Mouse (Mus musculus): ENCODE measurements around the gene Slc25a13.
"Not testable (repeated sequence)": the region's sequence is repeated elsewhere in the genome, so short reads cannot be mapped to it uniquely, and the experiment has no call there.

The Slc25a13 gene

GRCm38 (mm10) chr6:6205599-6206165, 11.3 kb downstream of the Slc25a13 start:
- no peak for DNase-seq (ENCODE audit: low spot score in 2 of 2)

- no peak for DNase-seq (ENCODE audit: low spot score in 2 of 2)
These were observed 14.5 kb downstream of the Slc25a13 start for GRCm38 (mm10) chr6:6202451-6202850.

- no peak for DNase-seq (ENCODE audit: low spot score in 2 of 2)
These were observed 15.0 kb downstream of the Slc25a13 start for GRCm38 (mm10) chr6:6201977-6202376.

GRCm38 (mm10) chr6:6199138-6199870, 17.7 kb downstream of the Slc25a13 start:
- no peak for DNase-seq (ENCODE audit: low spot score in 2 of 2)

GRCm38 (mm10) chr6:6198056-6198455, 18.9 kb downstream of the Slc25a13 start:
- DNase-seq (ENCODE audit: low spot score in 2 of 2), result not testable (repeated sequence)

GRCm38 (mm10) chr6:6197339-6197738, 19.6 kb downstream of the Slc25a13 start:
- no peak for DNase-seq (ENCODE audit: low spot score in 2 of 2)

GRCm38 (mm10) chr6:6196527-6196926, 20.4 kb downstream of the Slc25a13 start:
- DNase-seq (ENCODE audit: low spot score in 2 of 2), result no peak

- DNase-seq (ENCODE audit: low spot score in 2 of 2), result no peak
These were observed 22.1 kb downstream of the Slc25a13 start for GRCm38 (mm10) chr6:6194831-6195230.

- no peak for DNase-seq (ENCODE audit: low spot score in 2 of 2)
These were observed 23.1 kb downstream of the Slc25a13 start for GRCm38 (mm10) chr6:6193906-6194305.

GRCm38 (mm10) chr6:6192413-6192812, 24.6 kb downstream of the Slc25a13 start:
- DNase-seq (ENCODE audit: low spot score in 2 of 2), result no peak

GRCm38 (mm10) chr6:6191596-6192337, 25.2 kb downstream of the Slc25a13 start:
- no peak for DNase-seq (ENCODE audit: low spot score in 2 of 2)

GRCm38 (mm10) chr6:6188970-6189369, 28.0 kb downstream of the Slc25a13 start:
- no peak for DNase-seq (ENCODE audit: low spot score in 2 of 2)

GRCm38 (mm10) chr6:6186468-6186867, 30.5 kb downstream of the Slc25a13 start:
- no peak for DNase-seq (ENCODE audit: low spot score in 2 of 2)

- DNase-seq (ENCODE audit: low spot score in 2 of 2), result no peak
These were observed 31.3 kb downstream of the Slc25a13 start for GRCm38 (mm10) chr6:6185735-6186068.

- no peak for DNase-seq (ENCODE audit: low spot score in 2 of 2)
These were observed 31.8 kb downstream of the Slc25a13 start for GRCm38 (mm10) chr6:6184921-6185734.

- no peak for DNase-seq (ENCODE audit: low spot score in 2 of 2)
These were observed 33.4 kb downstream of the Slc25a13 start for GRCm38 (mm10) chr6:6183601-6184000.

GRCm38 (mm10) chr6:6182191-6182590, 34.8 kb downstream of the Slc25a13 start:
- no peak for DNase-seq (ENCODE audit: low spot score in 2 of 2)

GRCm38 (mm10) chr6:6178341-6178740, 38.6 kb downstream of the Slc25a13 start:
- not testable (repeated sequence) for DNase-seq (ENCODE audit: low spot score in 2 of 2)

- no peak for DNase-seq (ENCODE audit: low spot score in 2 of 2)
These were observed 41.5 kb downstream of the Slc25a13 start for GRCm38 (mm10) chr6:6175350-6175971.

GRCm38 (mm10) chr6:6173935-6174561, 42.9 kb downstream of the Slc25a13 start:
- no peak for DNase-seq (ENCODE audit: low spot score in 2 of 2)
